Mouse (Mus musculus) olfactory bulb, adult 2 months (tissue): ENCODE measurements around the gene Tmem108.

ENCODE experiments used
- CTCF ChIP-seq: fragments of 200-500 bp; IDR thresholded peaks from 2 replicates; pipeline ENCODE4 v1.5.1; 2012; ENCODE audit warnings: low read depth, mild to moderate bottlenecking, low read length, moderate library complexity; ENCODE audit not compliant: insufficient read depth
- POLR2A ChIP-seq: fragments of 200-500 bp; IDR thresholded peaks from 2 replicates; pipeline ENCODE4 v1.6.1; 2012; ENCODE audit warnings: mild to moderate bottlenecking, low read depth, low read length, moderate library complexity; ENCODE audit not compliant: insufficient read depth

DNA sequence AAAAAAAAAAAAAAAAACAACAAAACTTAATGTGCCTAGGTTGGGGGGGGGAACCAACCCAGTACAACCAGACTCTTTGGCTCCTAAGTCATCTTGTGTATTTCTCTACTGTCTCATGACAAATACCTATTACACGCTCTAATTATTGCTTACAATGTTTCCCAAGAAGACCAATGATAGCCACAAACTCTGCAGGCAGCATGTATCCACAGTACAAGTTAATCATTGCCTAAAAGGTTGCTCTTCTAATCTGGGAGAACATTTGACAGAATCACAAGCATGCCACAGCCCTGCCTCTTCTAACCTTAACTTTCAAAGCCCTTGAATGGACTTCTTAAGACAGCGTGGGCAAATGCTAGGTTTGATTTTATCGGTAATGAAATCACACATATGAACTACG is 88.8 kb downstream of the Tmem108 start:
- TF ChIP-seq CTCF (no peak), POLR2A (no peak)
